Mouse (Mus musculus): Measurements from ENCODE around the gene Abhd4. TPM values are rescaled to one million over a fixed set of nuclear protein-coding genes. Genes with fewer than 3 reads are reported as not detected.

Abhd4 gene
- total RNA-seq, 2 experiments from 2014 or later, result 46.7 to 49.3 TPM

DNA sequence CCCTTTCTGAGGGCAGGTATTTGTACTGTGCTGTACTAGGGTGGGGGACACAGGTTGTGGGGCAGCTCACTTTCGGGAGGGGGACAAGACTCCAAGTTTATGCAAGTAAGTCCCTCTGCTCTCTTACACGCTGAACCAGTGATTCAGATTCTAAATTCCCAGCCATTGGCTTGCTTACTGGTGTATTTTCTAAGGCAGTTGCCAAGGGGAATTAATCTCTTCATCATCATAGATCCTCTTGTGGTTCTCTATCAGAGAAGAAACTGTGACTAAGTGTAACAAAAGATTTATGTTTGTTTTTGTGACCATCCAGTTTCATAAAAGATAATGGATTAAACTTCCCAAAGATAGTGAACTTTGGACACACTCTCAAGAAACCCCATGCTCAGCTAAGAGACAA is 40.3 kb upstream of the Abhd4 start:
- no peak for DNase-seq (ENCODE audit: extremely low spot score in 1 of 2, low spot score in 2 of 2)
- H3K27ac ChIP-seq, result no peak overlapping the region
- no peak for TF ChIP-seq CTCF (IDR thresholded peaks at IDR 0.05)
- intact Hi-C loops (cut with DNase I), result no loop called here
- H3K4me3 ChIP-seq, result no peak overlapping the region

- Histone ChIP-seq H3K4me3 (no peak overlapping the region), H3K27ac (no peak overlapping the region)
- TF ChIP-seq CTCF (IDR thresholded peaks at IDR 0.05), result no peak; the same call in none of the 2 replicates
- intact Hi-C loops (cut with DNase I), result no loop called here
- DNase-seq (ENCODE audit: extremely low spot score in 1 of 2, low spot score in 2 of 2), result no peak
These were observed 39.5 kb upstream of the Abhd4 start for GRCm38 (mm10) chr14:54214477-54214876.

GRCm38 (mm10) chr14:54214901-54215300 is 39.1 kb upstream of the Abhd4 start:
- DNase-seq (ENCODE audit: extremely low spot score in 1 of 2, low spot score in 2 of 2), result no peak
- intact Hi-C loops (cut with DNase I), result no loop called here
- Histone ChIP-seq H3K27ac (no peak overlapping the region), H3K4me3 (no peak overlapping the region)
- no peak for TF ChIP-seq CTCF (IDR thresholded peaks at IDR 0.05)

GRCm38 (mm10) chr14:54216126-54216525 is 37.9 kb upstream of the Abhd4 start:
- no peak overlapping the region for H3K4me3 ChIP-seq
- no peak for TF ChIP-seq CTCF (IDR thresholded peaks at IDR 0.05)
- no peak for DNase-seq (ENCODE audit: extremely low spot score in 1 of 2, low spot score in 2 of 2)
- H3K27ac ChIP-seq, result no peak overlapping the region
- intact Hi-C loops (cut with DNase I), result no loop called here

DNA sequence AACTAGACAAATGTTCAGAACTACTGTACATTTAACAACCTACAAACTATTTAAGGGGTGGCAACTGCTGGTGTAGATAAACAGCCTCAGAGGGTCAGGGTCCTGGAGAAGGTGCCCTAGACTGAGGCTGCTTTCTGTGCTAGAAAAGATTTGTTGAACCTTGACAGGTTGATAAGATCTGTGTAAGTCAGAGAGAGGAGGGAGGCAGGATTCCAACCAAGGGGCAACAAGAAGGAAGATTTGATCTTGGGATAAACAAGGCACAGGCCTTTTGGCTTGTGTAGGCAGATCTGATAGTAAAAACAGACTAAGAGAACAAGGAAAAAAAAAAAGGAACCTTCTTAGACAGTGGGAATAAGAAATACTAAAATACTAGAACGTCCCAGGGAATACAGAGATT is 35.8 kb upstream of the Abhd4 start:
- intact Hi-C loops (cut with DNase I), result no loop called here
- TF ChIP-seq CTCF (IDR thresholded peaks at IDR 0.05), result no peak
- H3K4me3 ChIP-seq, result no peak overlapping the region
- H3K27ac ChIP-seq, result no peak overlapping the region
- no peak for DNase-seq (ENCODE audit: extremely low spot score in 1 of 2, low spot score in 2 of 2)

- intact Hi-C loops (cut with DNase I), result no loop called here
- TF ChIP-seq CTCF (IDR thresholded peaks at IDR 0.05), result no peak
- Histone ChIP-seq H3K4me3 (no peak overlapping the region), H3K27ac (no peak overlapping the region)
- no peak for DNase-seq (ENCODE audit: extremely low spot score in 1 of 2, low spot score in 2 of 2)
These were observed 35.3 kb upstream of the Abhd4 start for GRCm38 (mm10) chr14:54218721-54219120.

- DNase-seq (ENCODE audit: extremely low spot score in 1 of 2, low spot score in 2 of 2), result no peak
- Histone ChIP-seq H3K27ac (no peak overlapping the region), H3K4me3 (no peak overlapping the region)
- intact Hi-C loops (cut with DNase I), result no loop called here
- TF ChIP-seq CTCF (IDR thresholded peaks at IDR 0.05), result no peak
These were observed 34.7 kb upstream of the Abhd4 start for GRCm38 (mm10) chr14:54219256-54219655.

- TF ChIP-seq CTCF (IDR thresholded peaks at IDR 0.05), result no peak
- DNase-seq (ENCODE audit: extremely low spot score in 1 of 2, low spot score in 2 of 2), result no peak
- Histone ChIP-seq H3K27ac (no peak overlapping the region), H3K4me3 (no peak overlapping the region)
- intact Hi-C loops (cut with DNase I), result no loop called here
These were observed 34.1 kb upstream of the Abhd4 start for GRCm38 (mm10) chr14:54219849-54220248.

DNA sequence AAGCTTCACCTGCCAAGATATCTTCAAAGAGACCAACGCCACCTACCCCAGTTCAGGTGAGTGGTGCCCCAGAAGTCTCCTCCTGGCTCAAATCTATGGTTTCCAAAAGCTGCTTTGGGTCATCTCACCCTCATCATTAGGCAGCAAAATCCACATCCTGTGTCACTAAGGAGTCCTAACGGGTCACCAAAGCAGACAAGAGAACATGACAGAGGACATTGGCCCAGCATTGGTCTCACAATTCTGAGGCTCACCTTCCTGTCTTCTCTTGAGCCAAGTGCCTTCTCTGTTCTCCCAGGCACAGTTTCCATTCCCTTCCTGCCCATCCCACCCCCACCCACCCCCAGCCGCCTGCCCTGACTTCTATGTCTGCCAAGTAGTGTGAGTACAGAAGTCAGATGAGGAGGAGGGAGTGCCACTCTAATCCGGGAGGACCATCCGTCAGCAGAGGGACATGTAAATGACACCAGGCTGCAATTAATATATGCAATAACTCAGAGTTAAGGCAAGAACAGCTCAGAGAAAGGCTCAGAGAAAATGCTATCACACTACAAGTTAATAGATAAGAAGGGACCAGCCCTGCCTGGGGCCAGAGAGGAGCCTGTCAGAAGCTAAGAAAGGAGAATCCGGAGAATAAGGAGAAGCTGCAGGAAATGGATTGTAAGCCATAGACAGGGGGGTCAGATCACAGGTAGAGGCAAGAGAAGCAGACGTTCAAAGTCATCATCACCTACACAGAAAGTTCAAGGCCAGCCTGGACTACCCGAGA is 33.1 kb upstream of the Abhd4 start:
- DNase-seq (ENCODE audit: extremely low spot score in 1 of 2, low spot score in 2 of 2), result no peak
- no peak overlapping the region for H3K4me3 ChIP-seq
- no peak overlapping the region for H3K27ac ChIP-seq
- TF ChIP-seq CTCF (IDR thresholded peaks at IDR 0.05), result no peak
- intact Hi-C loops (cut with DNase I), result no loop called here

DNA sequence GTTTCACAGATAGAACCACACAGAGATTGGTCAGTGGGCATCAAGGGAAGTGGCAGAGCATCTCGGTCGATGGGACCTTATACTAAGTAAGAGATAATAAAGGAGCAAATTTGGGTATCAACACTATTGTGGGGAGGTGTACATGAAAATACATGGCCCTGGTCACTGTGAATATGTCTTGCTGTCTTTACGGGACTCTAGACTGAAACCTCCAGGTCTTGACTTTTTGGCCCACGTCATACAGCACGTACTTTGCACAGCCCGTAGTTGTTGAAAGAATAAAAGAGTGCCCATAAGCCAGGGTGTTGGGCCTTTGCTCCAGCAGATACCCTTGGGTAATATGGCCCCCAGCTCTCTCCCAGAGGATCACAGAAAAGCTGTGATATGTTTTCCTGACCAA is 32.3 kb upstream of the Abhd4 start:
- TF ChIP-seq CTCF (IDR thresholded peaks at IDR 0.05), result no peak
- intact Hi-C loops (cut with DNase I), result no loop called here

DNA sequence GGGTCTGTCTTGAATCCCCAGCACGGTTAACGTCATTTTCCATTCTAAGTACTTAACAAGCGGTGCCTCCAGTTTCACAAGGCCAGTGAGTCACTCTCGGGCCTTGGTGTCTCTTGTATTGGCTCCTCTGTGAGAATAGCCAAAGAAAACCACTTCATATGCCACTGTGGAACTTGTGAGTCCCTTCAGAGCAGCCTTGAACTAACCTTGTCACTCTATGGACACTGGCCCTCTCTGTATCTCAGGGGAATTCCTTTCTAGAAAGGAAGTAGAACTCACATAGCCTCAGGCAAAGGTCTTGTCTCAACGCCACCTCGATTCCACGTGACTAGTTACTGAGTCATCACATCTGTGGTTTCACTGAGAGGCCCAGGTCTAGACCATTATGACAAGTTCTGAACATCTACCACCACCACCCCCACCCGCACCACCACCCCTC is 31.7 kb upstream of the Abhd4 start:
- no peak overlapping the region for H3K27ac ChIP-seq
- H3K4me3 ChIP-seq, result no peak overlapping the region
- intact Hi-C loops (cut with DNase I), result no loop called here
- no peak for DNase-seq (ENCODE audit: extremely low spot score in 1 of 2, low spot score in 2 of 2)
- no peak for TF ChIP-seq CTCF (IDR thresholded peaks at IDR 0.05)

More for the DNA sequence above, 32.3 kb upstream of the Abhd4 start:
- no peak for DNase-seq (ENCODE audit: extremely low spot score in 1 of 2, low spot score in 2 of 2)
- Histone ChIP-seq H3K27ac (no peak overlapping the region), H3K4me3 (no peak overlapping the region)

DNA sequence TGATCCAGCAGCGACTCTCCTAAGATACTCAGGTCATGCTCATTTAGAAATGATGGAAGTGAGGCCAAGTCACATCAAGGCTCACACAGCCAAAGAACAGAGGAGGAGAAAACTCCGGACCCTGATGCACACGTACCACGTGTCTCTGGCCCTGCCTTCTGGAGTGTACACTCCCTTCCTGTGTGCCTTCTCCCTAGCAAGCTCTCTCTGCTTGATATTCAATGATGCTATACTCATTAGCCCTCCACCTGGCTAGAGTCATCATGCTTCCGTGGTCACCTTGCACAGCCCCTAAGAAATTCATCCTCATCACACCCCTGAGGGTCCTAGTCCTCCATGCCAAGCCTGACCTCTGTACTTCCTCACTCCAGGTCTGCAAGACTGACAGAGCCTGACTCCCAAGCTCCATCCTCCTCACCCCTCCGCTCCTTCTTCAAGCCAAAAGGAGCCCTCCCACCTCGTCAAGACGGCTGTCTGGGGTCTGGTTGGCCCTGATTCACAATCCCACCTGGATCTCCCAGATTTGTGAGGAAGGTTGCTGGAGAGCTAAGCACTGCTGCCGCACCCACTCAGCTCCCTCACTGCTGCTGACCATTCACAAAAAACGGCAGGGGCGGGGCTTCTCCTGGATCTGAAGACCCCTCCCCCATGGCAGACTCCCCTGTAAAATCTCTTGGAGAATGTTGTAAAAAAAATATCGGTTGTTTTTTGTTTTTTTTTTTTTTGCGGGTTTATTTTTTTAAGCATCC is 30.5 kb upstream of the Abhd4 start:
- TF ChIP-seq CTCF (IDR thresholded peaks at IDR 0.05), result no peak
- no peak for DNase-seq (ENCODE audit: extremely low spot score in 1 of 2, low spot score in 2 of 2)
- Histone ChIP-seq H3K27ac (no peak overlapping the region), H3K4me3 (no peak overlapping the region)
- intact Hi-C loops (cut with DNase I), result no loop called here

- intact Hi-C loops (cut with DNase I), result no loop called here
- no peak for DNase-seq (ENCODE audit: extremely low spot score in 1 of 2, low spot score in 2 of 2)
- Histone ChIP-seq H3K27ac (no peak overlapping the region), H3K4me3 (no peak overlapping the region)
- TF ChIP-seq CTCF (IDR thresholded peaks at IDR 0.05), result no peak
These were observed 29.9 kb upstream of the Abhd4 start for GRCm38 (mm10) chr14:54224064-54224417.
